Mouse (Mus musculus) adrenal gland, adult 8-10 months (tissue): ENCODE results near the gene Tollip. TPM values are rescaled to one million over a fixed set of nuclear protein-coding genes. Genes with fewer than 3 reads are reported as not detected.
A peak's percentile ranks its signal among the peaks of the same experiment; 100 is the strongest.

Experiments
- DNase-seq: peaks from one replicate; pipeline ENCODE4 v3.0.0; 2022
- total RNA-seq, 4 experiments: library from RNA; stranded (reverse); gene quantifications; 2 replicates each; pipeline ENCODE4 v1.2.4; 2022

Tollip gene
- 10 to 100 TPM; 59.9 to 67.9 (median 62.6) TPM for total RNA-seq

GRCm38 (mm10) chr7:141918407-141918806 lies at the start of gene Tollip:
Gene Tollip (minus strand): TSS chr7:141918507.
- no peak for DNase-seq

DNA sequence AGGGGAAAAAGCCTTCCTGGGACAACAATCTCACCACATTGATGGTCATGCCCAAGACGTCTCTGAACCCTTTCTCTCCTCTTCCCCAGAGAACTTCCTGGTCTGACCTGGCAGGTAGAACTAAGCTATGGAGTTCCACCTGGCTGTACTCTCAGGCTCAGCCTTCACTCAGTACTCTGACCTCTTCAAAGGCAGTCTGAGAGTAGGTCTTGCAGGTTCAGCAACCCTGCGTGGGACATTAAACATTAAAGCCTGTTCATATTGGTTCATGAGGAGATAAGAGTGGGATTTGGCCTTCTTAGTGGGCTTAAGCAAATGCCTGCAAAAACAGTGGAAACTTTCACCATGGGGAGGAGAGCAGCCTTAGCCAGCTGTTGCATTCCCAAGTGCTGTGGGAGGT lies 48.0 kb upstream of the Tollip start:
- DNase-seq, result no peak

DNA sequence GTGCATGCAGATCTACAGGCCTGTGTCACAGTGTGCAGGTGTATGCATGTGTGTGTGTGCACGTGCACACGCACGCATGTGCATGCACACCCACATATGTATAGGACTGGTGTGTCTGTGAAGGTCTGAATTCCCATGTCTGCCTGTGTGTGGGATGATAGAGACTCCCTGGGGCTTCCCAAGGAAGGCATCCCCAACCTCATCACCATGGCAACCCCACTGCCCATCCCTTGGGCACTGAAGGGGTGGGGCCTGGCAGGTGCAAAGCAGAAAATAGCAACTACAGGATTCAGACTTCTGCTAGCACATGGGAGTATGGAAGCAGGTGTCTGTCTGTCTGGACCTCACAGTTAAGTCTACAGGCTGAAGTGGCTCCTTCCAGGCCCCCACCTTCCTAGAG lies 44.2 kb upstream of the Tollip start:
- no peak for DNase-seq

GRCm38 (mm10) chr7:141961491-141961890 lies 43.2 kb upstream of the Tollip start:
- no peak for DNase-seq

- no peak for DNase-seq
These were observed 42.6 kb upstream of the Tollip start for GRCm38 (mm10) chr7:141960926-141961325.

DNA sequence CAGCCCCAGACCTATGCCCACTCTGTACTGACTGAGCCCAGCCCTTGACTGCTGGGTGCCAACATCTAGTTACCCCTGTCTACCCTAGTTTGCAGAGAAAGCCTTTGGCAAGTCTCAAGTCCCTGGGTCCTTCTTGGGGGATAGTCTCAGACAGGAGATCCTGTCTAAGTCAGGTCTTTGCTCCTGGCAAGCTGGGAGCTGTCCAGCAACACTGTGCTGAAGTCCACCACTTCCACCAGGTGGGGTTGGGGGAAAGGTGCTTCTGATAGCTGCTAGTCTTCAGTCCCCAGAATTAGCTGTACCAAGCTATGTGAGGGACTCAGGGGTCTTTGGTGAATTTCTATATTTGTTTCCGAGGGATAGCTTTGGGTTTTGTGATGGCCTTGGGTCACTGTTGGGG lies 40.8 kb upstream of the Tollip start:
- DNase-seq, result no peak

DNA sequence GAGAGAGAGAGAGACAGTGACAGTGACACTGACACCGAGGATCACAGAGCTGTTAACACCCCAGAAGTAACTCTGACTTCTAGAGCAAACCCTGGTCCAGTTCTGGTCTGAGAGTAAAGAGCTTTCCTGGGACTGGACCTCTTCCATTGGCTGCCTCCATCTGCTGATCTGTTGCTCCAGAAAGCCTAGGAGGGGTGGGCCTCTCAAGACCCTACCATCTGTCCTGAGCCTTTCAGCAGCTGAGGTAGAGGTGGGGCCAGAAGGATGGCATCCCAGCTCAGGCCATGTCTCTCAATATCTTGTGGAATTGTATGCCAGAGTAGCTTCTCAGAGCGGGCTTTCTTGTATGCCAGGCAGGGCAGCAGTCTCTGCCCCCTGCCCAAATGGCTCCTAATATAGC lies 39.9 kb upstream of the Tollip start:
- no peak for DNase-seq

- DNase-seq, result no peak
These were observed 39.3 kb upstream of the Tollip start for GRCm38 (mm10) chr7:141957524-141958051.

DNA sequence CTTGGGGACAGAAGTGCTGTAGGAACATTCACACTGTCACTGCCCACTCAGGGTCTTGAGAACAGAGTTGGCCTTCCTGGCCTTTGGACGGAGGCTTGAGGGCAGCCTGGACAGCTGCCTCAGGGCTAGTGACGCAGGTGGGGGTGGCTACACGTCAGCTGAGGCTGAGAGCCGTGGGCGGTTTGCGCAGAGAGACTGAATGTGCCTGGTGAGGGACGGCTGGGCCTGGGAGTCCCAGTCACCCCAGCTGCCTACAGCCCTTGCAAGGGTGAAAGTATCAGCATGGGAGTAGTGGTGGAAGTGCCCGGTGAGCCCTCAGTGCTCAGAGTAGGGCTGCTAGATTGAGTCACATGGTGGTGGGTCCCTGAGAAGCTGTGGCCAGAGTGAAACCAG lies 37.9 kb upstream of the Tollip start:
- DNase-seq, result no peak

DNA sequence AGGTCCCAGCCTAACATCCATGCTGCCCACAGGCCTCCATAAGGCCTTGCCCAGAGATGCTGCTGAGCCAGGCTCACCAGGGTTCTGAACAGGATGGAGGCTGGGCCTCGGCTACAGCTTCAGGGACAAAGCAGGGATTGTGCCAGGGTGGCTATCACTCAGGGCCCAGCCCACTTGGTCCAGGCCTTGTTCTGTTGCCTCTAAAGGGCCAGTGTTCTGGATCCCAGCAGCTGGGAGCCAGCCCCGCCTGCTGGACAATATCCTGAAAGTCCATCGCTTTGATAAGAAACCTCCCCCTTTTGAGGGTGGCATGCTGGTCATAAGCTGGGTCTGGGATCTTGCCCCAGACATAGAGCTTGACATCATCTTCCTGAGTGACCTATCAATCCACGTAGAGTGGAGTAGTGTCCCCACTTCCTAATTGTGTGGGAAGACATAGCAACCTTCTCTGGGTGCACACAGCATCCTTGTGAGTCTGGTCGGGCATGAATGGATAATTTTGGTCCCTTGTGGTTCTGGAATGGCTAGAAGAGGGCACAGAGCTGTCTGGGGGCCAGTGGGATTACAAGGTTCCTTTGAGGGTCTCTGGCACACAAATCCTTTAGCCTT lies 37.4 kb upstream of the Tollip start:
- DNase-seq, result no peak

GRCm38 (mm10) chr7:141953616-141954015 lies 35.3 kb upstream of the Tollip start:
- DNase-seq, result no peak

DNA sequence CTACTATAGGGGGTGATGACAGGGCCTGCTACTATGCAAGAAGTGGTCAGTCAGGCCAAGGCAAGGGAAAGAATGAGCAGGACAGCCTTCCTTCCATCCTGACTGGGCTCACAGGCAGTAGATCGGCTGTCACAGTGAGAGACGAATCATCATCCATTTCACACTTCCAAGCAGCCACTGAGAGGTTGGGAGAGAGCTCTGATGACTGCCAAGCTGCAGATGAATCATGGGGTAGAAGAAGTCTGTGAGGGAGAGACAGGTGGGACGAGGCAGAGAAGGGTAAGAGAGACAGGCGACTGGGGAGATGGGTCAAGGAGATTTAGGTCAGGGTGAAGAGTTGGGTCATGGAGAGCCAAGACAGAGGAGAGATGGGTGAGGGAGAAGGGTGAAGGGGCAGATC lies 34.6 kb upstream of the Tollip start:
- no peak for DNase-seq

- no peak for DNase-seq
These were observed 33.5 kb upstream of the Tollip start for GRCm38 (mm10) chr7:141951821-141952220.

DNA sequence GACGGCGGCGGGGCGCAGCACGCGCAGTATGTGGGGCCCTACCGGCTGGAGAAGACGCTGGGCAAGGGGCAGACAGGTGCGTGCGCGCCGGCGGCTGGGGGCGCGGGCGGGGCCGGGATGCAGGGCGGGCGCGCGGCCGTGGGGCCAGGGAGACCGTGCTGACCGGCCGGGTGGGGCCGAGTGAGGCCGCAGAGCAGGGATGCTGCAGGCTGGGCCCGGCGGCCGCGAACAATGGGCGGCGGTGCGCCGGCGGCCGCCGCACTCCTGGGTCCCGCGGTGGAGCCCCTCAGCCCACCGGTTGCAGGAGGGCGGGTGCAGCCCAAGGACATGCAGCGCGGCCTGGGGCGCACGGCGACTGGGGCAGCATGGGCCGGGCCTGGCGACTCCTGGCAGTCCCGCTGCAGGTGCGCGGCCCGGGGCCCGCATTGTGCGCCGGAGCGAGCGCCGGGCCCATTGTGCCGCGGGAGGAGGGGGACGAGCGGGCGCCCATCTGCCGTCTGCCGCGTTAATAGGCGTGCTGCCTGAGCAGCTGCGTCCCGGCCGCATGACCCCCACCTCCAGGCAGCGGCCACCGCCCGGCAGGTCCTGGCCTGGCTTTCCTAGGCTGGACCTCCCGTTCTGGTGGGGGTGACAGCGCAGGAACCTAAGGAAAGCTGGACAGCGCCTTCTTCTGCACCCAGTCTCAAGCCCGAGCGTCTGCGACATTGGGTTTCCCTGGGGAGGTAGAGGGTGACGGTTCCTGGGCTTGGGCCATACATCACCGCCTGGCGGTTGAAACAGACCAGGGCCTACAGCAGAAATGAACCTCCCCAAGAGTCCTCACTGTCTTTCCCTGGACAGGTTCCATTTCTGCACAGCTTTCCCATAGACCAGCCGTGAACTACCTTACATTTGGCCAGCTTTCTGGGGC lies 32.1 kb upstream of the Tollip start:
- no peak for DNase-seq

GRCm38 (mm10) chr7:141949799-141950103 lies 31.4 kb upstream of the Tollip start:
- no peak for DNase-seq

- peak; percentile 90 for DNase-seq
These were observed 30.8 kb upstream of the Tollip start, which contains the start of gene Brsk2 for GRCm38 (mm10) chr7:141948906-141949798. Gene Brsk2 (plus strand): TSS chr7:141949751.

DNA sequence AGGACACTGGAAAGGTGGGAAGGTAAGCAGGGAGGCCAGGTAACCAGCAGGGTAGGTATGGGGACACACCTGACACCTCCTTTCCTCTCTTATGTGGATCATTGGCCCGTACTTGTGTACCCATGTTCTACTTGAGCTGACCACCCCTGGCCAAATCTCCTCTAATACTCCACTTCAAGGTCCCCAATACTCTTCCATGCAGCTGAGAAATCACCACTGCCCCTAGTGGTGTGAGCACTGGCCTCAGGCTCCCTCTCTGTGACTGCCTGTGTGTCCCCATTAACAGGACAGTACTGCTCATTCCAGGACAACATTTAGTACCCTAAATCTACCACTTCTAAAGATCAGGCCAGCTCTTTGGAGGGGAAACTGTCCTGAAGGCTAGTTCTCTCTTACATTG lies 29.7 kb upstream of the Tollip start:
- no peak for DNase-seq

GRCm38 (mm10) chr7:141947512-141947911 lies 29.2 kb upstream of the Tollip start:
- DNase-seq, result no peak

DNA sequence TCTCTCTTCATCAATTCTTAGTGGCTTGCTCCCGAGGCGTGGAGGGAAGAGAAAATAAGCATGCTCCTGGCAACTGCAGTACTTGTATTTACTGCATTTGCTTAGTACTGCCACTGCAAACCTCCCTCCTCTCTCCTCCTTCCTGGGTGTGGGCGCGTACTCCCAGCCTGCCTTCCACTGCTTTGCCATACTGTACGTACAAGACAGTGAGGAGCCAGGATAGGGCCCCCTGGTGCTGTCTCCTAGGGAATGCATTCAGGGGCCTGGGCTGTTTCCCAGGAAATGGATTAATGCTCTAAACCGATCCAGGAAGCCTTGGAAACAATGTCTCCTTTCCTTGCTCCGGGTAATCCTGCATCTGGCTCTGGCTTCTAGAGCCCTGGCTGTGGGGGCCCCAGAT lies 27.6 kb upstream of the Tollip start:
- DNase-seq, result no peak

- no peak for DNase-seq
These were observed 25.1 kb upstream of the Tollip start for GRCm38 (mm10) chr7:141943444-141943843.

DNA sequence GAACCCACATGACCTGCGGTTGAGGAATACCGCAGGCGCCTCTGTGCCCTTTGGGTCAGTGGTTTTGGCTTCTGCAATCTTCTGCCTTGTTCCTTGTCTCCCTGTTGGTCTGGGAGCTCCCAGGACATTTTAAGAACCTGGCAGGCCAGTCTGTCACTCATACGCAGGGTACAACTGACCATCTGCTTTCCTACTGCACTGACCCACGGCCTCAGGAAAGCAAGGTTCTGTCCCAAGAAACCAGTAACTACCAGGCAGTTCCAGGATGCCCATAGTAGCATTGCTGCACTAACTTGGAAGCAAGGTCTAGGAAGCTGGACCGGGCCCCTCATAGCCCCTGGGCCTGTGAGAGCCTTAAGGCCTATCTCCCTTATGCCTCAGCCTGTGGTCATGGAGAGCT lies 16.6 kb upstream of the Tollip start:
- no peak for DNase-seq

GRCm38 (mm10) chr7:141934128-141934898 lies 16.0 kb upstream of the Tollip start:
- DNase-seq, result no peak
